Mouse (Mus musculus) monocyte, adult 2 months (primary cell): ENCODE data around the gene Pnmal1.

ENCODE experiments used
- DNase-seq, 2 experiments: peaks; one replicate each; pipeline ENCODE4 v3.0.0; 2022; ENCODE audit warnings: low spot score in 2 of 2, low read depth in 1 of 2

Gene Pnmal1

GRCm38 (mm10) chr7:16994400-16994799 is 34.9 kb downstream of the Pnmal1 start:
- no peak for DNase-seq

GRCm38 (mm10) chr7:16995345-16995744 is 35.9 kb downstream of the Pnmal1 start:
- DNase-seq: no peak

GRCm38 (mm10) chr7:16999233-16999632 is 39.8 kb downstream of the Pnmal1 start:
- no peak for DNase-seq

- DNase-seq: peak; percentile 45 to 76
These were observed 40.2 kb downstream of the Pnmal1 start for GRCm38 (mm10) chr7:16999650-17000049.

- peak in 1 of 2 experiments; percentile 40 for DNase-seq
These were observed 43.1 kb downstream of the Pnmal1 start for GRCm38 (mm10) chr7:17002375-17003195.

- no peak for DNase-seq
These were observed 43.9 kb downstream of the Pnmal1 start for GRCm38 (mm10) chr7:17003230-17003960.

- no peak for DNase-seq
These were observed 45.2 kb downstream of the Pnmal1 start for GRCm38 (mm10) chr7:17004716-17005115.

GRCm38 (mm10) chr7:17007300-17007699 is 47.8 kb downstream of the Pnmal1 start:
- no peak for DNase-seq

- no peak for DNase-seq
These were observed 50.0 kb downstream of the Pnmal1 start for GRCm38 (mm10) chr7:17009326-17010009.

- DNase-seq: no peak
These were observed 50.5 kb downstream of the Pnmal1 start for GRCm38 (mm10) chr7:17010010-17010347.

GRCm38 (mm10) chr7:17011909-17012590 is 52.6 kb downstream of the Pnmal1 start:
- no peak for DNase-seq
